8 mouse cellular contexts compared by ENCODE assay signal in the genomic region with DNA sequence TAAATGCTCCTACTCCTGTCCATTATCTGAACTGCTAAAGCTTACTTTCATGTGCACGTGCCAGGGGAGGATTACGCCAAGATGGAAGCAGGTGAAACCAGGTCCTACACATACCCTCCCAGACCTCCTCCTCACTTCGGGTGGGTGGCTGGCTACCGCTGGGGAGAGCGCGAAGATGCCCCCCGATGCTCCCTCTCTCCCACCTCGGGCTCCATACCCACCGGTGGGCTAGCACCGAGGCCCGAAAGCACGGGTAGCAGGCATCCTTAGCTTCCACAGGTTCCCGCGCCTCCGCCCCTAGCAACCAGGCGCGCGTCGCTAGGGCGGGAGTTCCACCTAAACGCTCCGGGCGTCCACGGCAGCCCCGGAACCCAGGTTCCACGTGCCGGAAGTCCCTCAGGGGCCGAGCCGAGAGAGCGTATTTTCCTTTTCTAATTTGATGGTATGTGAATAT. TPM values are rescaled to one million over a fixed set of nuclear protein-coding genes. Genes with fewer than 3 reads are reported as not detected.
DNase-seq lines count a peak whose midpoint lies in the region; ATAC-seq and TF ChIP-seq lines count a peak whose summit lies in the region.

TSS of gene Wdr31 (minus strand) at position 299 of the 454 bp plus-strand sequence.

- no peak within 1 kb of the TSS for H3K27ac ChIP-seq in ES-E14 (ENCODE audit: insufficient read depth, low read depth, low read length, poor library complexity, severe bottlenecking)
- H3K27ac ChIP-seq in forebrain, embryonic 14.5 days (ENCODE audit: low read depth, low read length): no peak within 1 kb of the TSS
- H3K27ac ChIP-seq in liver, postnatal 0 days (ENCODE audit: low read depth): no peak within 1 kb of the TSS
- no peak within 1 kb of the TSS for H3K27ac ChIP-seq in neural tube, embryonic 14.5 days (ENCODE audit: low read depth, low read length)
- peak within 1 kb of the TSS; percentile 73 for H3K27ac ChIP-seq in testis, adult 2 months (ENCODE audit: control insufficient read depth, insufficient read depth, low read depth, low read length)

- no peak for TF ChIP-seq EP300 in liver, postnatal 0 days (IDR thresholded peaks at IDR 0.05; ENCODE audit: low read depth)

- 0 out of 4 replicates have a peak, but pooled peaks cover 0 to 2% of the 10 kb centered on the region in 2 experiments for H3K4me1 ChIP-seq in ES-E14 (ENCODE audit: control insufficient read depth in 2 of 2, insufficient read depth in 2 of 2, low read length in 2 of 2, poor library complexity in 1 of 2)
- H3K4me1 ChIP-seq in forebrain, embryonic 14.5 days (ENCODE audit: control insufficient read depth, insufficient read depth, low read length): 0 out of 2 replicates have a peak, but pooled peaks cover 2% of the 10 kb centered on the region
- peaks cover 5% of the 10 kb centered on the region; the same call in 1 of the 2 replicates for H3K4me1 ChIP-seq in liver, postnatal 0 days (ENCODE audit: insufficient read depth)
- H3K4me1 ChIP-seq in neural tube, embryonic 14.5 days (ENCODE audit: control insufficient read depth, insufficient read depth, low read length): no peaks in the 10 kb centered on the region
- no peaks in the 10 kb centered on the region for H3K4me1 ChIP-seq in testis, adult 2 months (ENCODE audit: control insufficient read depth, insufficient read depth, low read length)

- H3K36me3 ChIP-seq in ES-E14 (ENCODE audit: control insufficient read depth, insufficient read depth, low read length, poor library complexity, severe bottlenecking): 0 out of 2 replicates have a peak, but pooled peaks cover 4% of the 10 kb centered on the region
- H3K36me3 ChIP-seq in forebrain, embryonic 14.5 days (ENCODE audit: control insufficient read depth, insufficient read depth, low read length): no peaks in the 10 kb centered on the region
- H3K36me3 ChIP-seq in liver, postnatal 0 days (replicated peaks; ENCODE audit: insufficient read depth, low read length): no peaks in the 10 kb centered on the region
- no peaks in the 10 kb centered on the region for H3K36me3 ChIP-seq in neural tube, embryonic 14.5 days (ENCODE audit: control insufficient read depth, insufficient read depth, low read length)
- H3K36me3 ChIP-seq in testis, adult 2 months (ENCODE audit: control insufficient read depth, insufficient read depth, low read length): peaks cover 2% of the 10 kb centered on the region; the same call in 1 of the 2 replicates

- peak; percentile 58; the same call in 1 of the 2 replicates for TF ChIP-seq POLR2A in testis, adult 2 months (IDR thresholded peaks at IDR 0.05; ENCODE audit: control insufficient read depth, low read depth, low read length)

- under 1% methylated on average over 30 of the region's 30 CpGs for WGBS in forebrain, embryonic 14.5 days
- WGBS in liver, postnatal 0 days (ENCODE audit: insufficient replicate concordance): 1% methylated on average over 30 of the region's 30 CpGs
- WGBS in neural tube, embryonic 14.5 days: under 1% methylated on average over 30 of the region's 30 CpGs

- peak within 1 kb of the TSS; percentile 71 to 73 for H3K4me3 ChIP-seq in ES-E14 (ENCODE audit: insufficient read depth in 1 of 2, low read depth in 1 of 2, low read length in 2 of 2, poor library complexity in 1 of 2, severe bottlenecking in 1 of 2)
- H3K4me3 ChIP-seq in forebrain, embryonic 14.5 days (ENCODE audit: low read depth, low read length): peak within 1 kb of the TSS; percentile 55
- H3K4me3 ChIP-seq in liver, postnatal 0 days (ENCODE audit: low read depth, low read length): peak within 1 kb of the TSS; percentile 66
- H3K4me3 ChIP-seq in neural tube, embryonic 14.5 days (ENCODE audit: low read depth, low read length): peak within 1 kb of the TSS; percentile 49
- H3K4me3 ChIP-seq in testis, adult 2 months (ENCODE audit: control insufficient read depth, low read depth, low read length): peak within 1 kb of the TSS; percentile 92

- H3K4me2 ChIP-seq in forebrain, embryonic 14.5 days (ENCODE audit: low read length): peak within 1 kb of the TSS; percentile 64
- H3K4me2 ChIP-seq in liver, postnatal 0 days (ENCODE audit: low read depth, low read length): peak within 1 kb of the TSS; percentile 91
- peak within 1 kb of the TSS; percentile 66 for H3K4me2 ChIP-seq in neural tube, embryonic 14.5 days (ENCODE audit: low read depth, low read length)

- peak; percentile 69 for DNase-seq in ES-E14 (ENCODE audit: low read depth, low spot score)
- peak; percentile 73 for DNase-seq in cerebellum, adult 11 months
- peak; percentile 84 for DNase-seq in forebrain, embryonic 14.5 days (ENCODE audit: low spot score)
- DNase-seq in heart, postnatal 14 days: peak; percentile 68 to 86
- DNase-seq in layer of hippocampus, adult 11-12 months (ENCODE audit: low spot score): peak; percentile 79
- peak; percentile 88 for DNase-seq in liver, postnatal 0 days

- no peak for TF ChIP-seq CTCF in liver, postnatal 0 days (IDR thresholded peaks at IDR 0.05; ENCODE audit: low read depth)
- TF ChIP-seq CTCF in testis, adult 2 months (IDR thresholded peaks at IDR 0.05; ENCODE audit: control insufficient read depth, insufficient read depth, insufficient replicate concordance, low read depth, low read length): no peak

- H3K9me3 ChIP-seq in ES-E14 (ENCODE audit: control insufficient read depth, insufficient read depth, low read depth, low read length): no peaks in the 10 kb centered on the region
- no peaks in the 10 kb centered on the region for H3K9me3 ChIP-seq in forebrain, embryonic 14.5 days (replicated peaks; ENCODE audit: control insufficient read depth, low read length)
- H3K9me3 ChIP-seq in liver, postnatal 0 days (ENCODE audit: low read length): no peaks in the 10 kb centered on the region
- no peaks in the 10 kb centered on the region for H3K9me3 ChIP-seq in neural tube, embryonic 14.5 days (ENCODE audit: control insufficient read depth, low read length)

- no peaks in the 10 kb centered on the region for H3K27me3 ChIP-seq in forebrain, embryonic 14.5 days (replicated peaks; ENCODE audit: control insufficient read depth, insufficient read depth, low read length)
- no peaks in the 10 kb centered on the region for H3K27me3 ChIP-seq in liver, postnatal 0 days (ENCODE audit: insufficient read depth, low read length)
- no peaks in the 10 kb centered on the region for H3K27me3 ChIP-seq in neural tube, embryonic 14.5 days (ENCODE audit: control insufficient read depth, insufficient read depth, low read length)
- H3K27me3 ChIP-seq in testis, adult 2 months (ENCODE audit: control insufficient read depth, insufficient read depth, low read length): no peaks in the 10 kb centered on the region

- in situ Hi-C loops in ES-E14 (cut with MboI; ENCODE audit: low sequenced_read_pairs in 2 of 2, unreplicated experiment in 2 of 2): no loop called here

- intact Hi-C loops in heart, postnatal 14 days (cut with DNase I): no loop called here

- H3K9ac ChIP-seq in ES-E14 (ENCODE audit: insufficient read depth, low read depth, low read length, poor library complexity, severe bottlenecking): peak within 1 kb of the TSS; percentile 70
- H3K9ac ChIP-seq in forebrain, embryonic 14.5 days (ENCODE audit: low read length): peak within 1 kb of the TSS; percentile 68
- H3K9ac ChIP-seq in liver, postnatal 0 days (replicated peaks): peak within 1 kb of the TSS; percentile 44; the same call in 1 of the 2 replicates
- peak within 1 kb of the TSS; percentile 52; the same call in 1 of the 2 replicates for H3K9ac ChIP-seq in neural tube, embryonic 14.5 days (replicated peaks; ENCODE audit: low read depth, low read length)

- peak; percentile 97 for ATAC-seq in forebrain, embryonic 14.5 days
- peak; percentile 99 for ATAC-seq in liver, postnatal 0 days
- ATAC-seq in neural tube, embryonic 14.5 days (ENCODE audit: low read depth): peak; percentile 97

TF ChIP-seq in ES-E14, 5 proteins besides CTCF, POLR2A, EP300 and RAD21:
- TF ChIP-seq CHD2 (IDR thresholded peaks at IDR 0.05; ENCODE audit: low read depth, low read length): no peak
- TF ChIP-seq HCFC1 (IDR thresholded peaks at IDR 0.05; ENCODE audit: borderline replicate concordance, insufficient read depth, low read length): peak; percentile 88
- no peak for TF ChIP-seq ZC3H11A (IDR thresholded peaks at IDR 0.05; ENCODE audit: borderline replicate concordance, low read depth, low read length)
- TF ChIP-seq ZNF384 (IDR thresholded peaks at IDR 0.05; ENCODE audit: low read depth, low read length): no peak
- no peak for TF ChIP-seq MAFK (IDR thresholded peaks at IDR 0.05; ENCODE audit: insufficient read depth, low read depth, low read length)

RNA-seq across cellular contexts. Expression of gene Wdr31, which starts in this region (rescaled TPM):
- total RNA-seq in ES-E14 (2012; rRNA removed): 9.3 and 20.1 TPM in 2 replicates
- 8.1 and 8.2 TPM in 2 replicates for polyA plus RNA-seq in forebrain, embryonic 14.5 days (2014; fragmentation: Nextera tagmentation; extraction: Ambion mirVana)
- total RNA-seq in heart, postnatal 14 days (2021): under 1 TPM; 0.65 to 0.66 TPM
- polyA plus RNA-seq in liver, postnatal 0 days (2015; fragmentation: Nextera tagmentation; extraction: Ambion mirVana): 0.34 and 1.00 TPM in 2 replicates
- 10.2 and 11.8 TPM in 2 replicates for polyA plus RNA-seq in neural tube, embryonic 14.5 days (2014; fragmentation: Nextera tagmentation; extraction: Ambion mirVana)
- polyA plus RNA-seq in testis, adult 2 months (2012; rRNA removed): 202 and 208 TPM in 2 replicates

Comparison
In these comparisons a context has a peak if more than half of its experiments do, and no peak if none do; other contexts are left out.
1. RNA of gene Wdr31 (polyA plus RNA-seq): 202 to 208 TPM in testis, adult 2 months; 10.2 to 11.8 TPM in neural tube, embryonic 14.5 days, 8.1 to 8.2 TPM in forebrain, embryonic 14.5 days and 0.34 to 1.00 TPM in liver, postnatal 0 days; every median in the first group is over 10 times any median in the second.
2. Peak in DNase-seq in heart, postnatal 14 days; RNA of the gene not detected or under 1 TPM.
3. Peak in DNase-seq, ATAC-seq, H3K4me3 ChIP-seq, H3K9ac ChIP-seq and H3K4me2 ChIP-seq in liver, postnatal 0 days; RNA of the gene not detected or under 1 TPM.
4. Peak in every context shown above with its lines, with median percentiles within 50 percentile points of each other: DNase-seq, H3K4me3 ChIP-seq, H3K9ac ChIP-seq, ATAC-seq and H3K4me2 ChIP-seq.